8 mouse cellular contexts compared by ENCODE assay signal in genomic region chr13:96431595-96432156, GRCm38 (mm10). TPM values are rescaled to one million over a fixed set of nuclear protein-coding genes. Genes with fewer than 3 reads are reported as not detected.
DNase-seq lines count a peak whose midpoint lies in the region; ATAC-seq and TF ChIP-seq lines count a peak whose summit lies in the region.

No protein-coding gene starts in this region.

- peak; percentile 80 for ATAC-seq in cerebellum, adult (ENCODE audit: insufficient number of reproducible peaks, low FRiP score, low TSS enrichment)
- ATAC-seq in forebrain, embryonic 15.5 days (replicated peaks) = peak; percentile 81
- ATAC-seq in liver, postnatal 0 days = peak; percentile 91
- peak; percentile 84 for ATAC-seq in neural tube, embryonic 14.5 days (ENCODE audit: low read depth)

- TF ChIP-seq POLR2A in ES-Bruce4 (IDR thresholded peaks at IDR 0.05; ENCODE audit: insufficient read depth, low read length) = no peak
- TF ChIP-seq POLR2A in testis, adult 2 months (IDR thresholded peaks at IDR 0.05; ENCODE audit: control insufficient read depth, low read depth, low read length) = no peak

- TF ChIP-seq CTCF in ES-Bruce4 (IDR thresholded peaks at IDR 0.05; ENCODE audit: low read depth, low read length) = peak; percentile 90
- TF ChIP-seq CTCF in liver, postnatal 0 days (IDR thresholded peaks at IDR 0.05; ENCODE audit: low read depth) = peak; percentile 96
- TF ChIP-seq CTCF in testis, adult 2 months (IDR thresholded peaks at IDR 0.05; ENCODE audit: control insufficient read depth, insufficient read depth, insufficient replicate concordance, low read depth, low read length) = peak; percentile 71; the same call in 1 of the 2 replicates

- no peak overlapping the region for H3K27ac ChIP-seq in ES-Bruce4 (ENCODE audit: insufficient read depth, low read length)
- H3K27ac ChIP-seq in forebrain, embryonic 15.5 days (replicated peaks) = no peak overlapping the region
- H3K27ac ChIP-seq in liver, postnatal 0 days (ENCODE audit: low read depth) = peak overlapping the region; percentile 71; the same call in 1 of the 2 replicates
- H3K27ac ChIP-seq in neural tube, embryonic 14.5 days (ENCODE audit: low read depth, low read length) = no peak overlapping the region
- no peak overlapping the region for H3K27ac ChIP-seq in testis, adult 2 months (ENCODE audit: control insufficient read depth, insufficient read depth, low read depth, low read length)

- DNase-seq in heart, postnatal 14 days = peak; percentile 90 to 94
- DNase-seq in large intestine, adult 2 months (ENCODE audit: low read depth, low spot score) = peak; percentile 94
- peak; percentile 91 for DNase-seq in liver, postnatal 0 days

- intact Hi-C loops in heart, postnatal 14 days (cut with DNase I) = loop anchor here (1.0 kb wide), 1 partner anchor 163 kb away; no protein-coding TSS in a partner anchor

- H3K4me3 ChIP-seq in ES-Bruce4 (ENCODE audit: low read depth, low read length) = no peak overlapping the region
- H3K4me3 ChIP-seq in forebrain, embryonic 15.5 days = no peak overlapping the region
- no peak overlapping the region for H3K4me3 ChIP-seq in liver, postnatal 0 days (ENCODE audit: low read depth, low read length)
- no peak overlapping the region for H3K4me3 ChIP-seq in neural tube, embryonic 14.5 days (ENCODE audit: low read depth, low read length)
- H3K4me3 ChIP-seq in testis, adult 2 months (ENCODE audit: control insufficient read depth, low read depth, low read length) = no peak overlapping the region

- H3K4me2 ChIP-seq in forebrain, embryonic 15.5 days (replicated peaks) = no peak overlapping the region
- H3K4me2 ChIP-seq in liver, postnatal 0 days (ENCODE audit: low read depth, low read length) = peak overlapping the region; percentile 33; the same call in 1 of the 2 replicates
- no peak overlapping the region for H3K4me2 ChIP-seq in neural tube, embryonic 14.5 days (ENCODE audit: low read depth, low read length)

- WGBS in forebrain, embryonic 15.5 days = 42% methylated on average over 12 of the region's 12 CpGs
- WGBS in large intestine, adult 2 months = 27% methylated on average over 12 of the region's 12 CpGs
- WGBS in liver, postnatal 0 days (ENCODE audit: insufficient replicate concordance) = 33% methylated on average over 12 of the region's 12 CpGs
- 42% methylated on average over 12 of the region's 12 CpGs for WGBS in neural tube, embryonic 14.5 days

- no peaks in the 10 kb centered on the region for H3K4me1 ChIP-seq in ES-Bruce4 (ENCODE audit: control insufficient read depth, insufficient read depth, low read length)
- peaks cover 6% of the 10 kb centered on the region; the same call in 1 of the 2 replicates for H3K4me1 ChIP-seq in forebrain, embryonic 15.5 days
- peaks cover 25% of the 10 kb centered on the region for H3K4me1 ChIP-seq in liver, postnatal 0 days (ENCODE audit: insufficient read depth)
- H3K4me1 ChIP-seq in neural tube, embryonic 14.5 days (ENCODE audit: control insufficient read depth, insufficient read depth, low read length) = no peaks in the 10 kb centered on the region
- no peaks in the 10 kb centered on the region; the same call in 1 of the 2 replicates for H3K4me1 ChIP-seq in testis, adult 2 months (ENCODE audit: control insufficient read depth, insufficient read depth, low read length)

- no peaks in the 10 kb centered on the region for H3K27me3 ChIP-seq in ES-Bruce4 (ENCODE audit: control insufficient read depth, insufficient read depth, low read length, poor library complexity, severe bottlenecking)
- no peaks in the 10 kb centered on the region for H3K27me3 ChIP-seq in forebrain, embryonic 15.5 days
- H3K27me3 ChIP-seq in liver, postnatal 0 days (ENCODE audit: insufficient read depth, low read length) = no peaks in the 10 kb centered on the region
- no peaks in the 10 kb centered on the region for H3K27me3 ChIP-seq in neural tube, embryonic 14.5 days (ENCODE audit: control insufficient read depth, insufficient read depth, low read length)
- H3K27me3 ChIP-seq in testis, adult 2 months (ENCODE audit: control insufficient read depth, insufficient read depth, low read length) = no peaks in the 10 kb centered on the region

- no peak overlapping the region for H3K9ac ChIP-seq in ES-Bruce4 (ENCODE audit: low read depth, poor library complexity, severe bottlenecking)
- H3K9ac ChIP-seq in forebrain, embryonic 15.5 days (replicated peaks) = no peak overlapping the region
- H3K9ac ChIP-seq in liver, postnatal 0 days (replicated peaks) = no peak overlapping the region
- no peak overlapping the region for H3K9ac ChIP-seq in neural tube, embryonic 14.5 days (replicated peaks; ENCODE audit: low read depth, low read length)

- TF ChIP-seq EP300 in ES-Bruce4 (IDR thresholded peaks at IDR 0.05; ENCODE audit: insufficient read depth, low read depth, low read length) = no peak
- TF ChIP-seq EP300 in liver, postnatal 0 days (IDR thresholded peaks at IDR 0.05; ENCODE audit: low read depth) = no peak

- H3K9me3 ChIP-seq in ES-Bruce4 (replicated peaks; ENCODE audit: control insufficient read depth, insufficient read depth, low read length, poor library complexity, severe bottlenecking) = no peaks in the 10 kb centered on the region
- no peaks in the 10 kb centered on the region for H3K9me3 ChIP-seq in forebrain, embryonic 15.5 days
- no peaks in the 10 kb centered on the region for H3K9me3 ChIP-seq in liver, postnatal 0 days (ENCODE audit: low read length)
- no peaks in the 10 kb centered on the region for H3K9me3 ChIP-seq in neural tube, embryonic 14.5 days (ENCODE audit: control insufficient read depth, low read length)

- H3K36me3 ChIP-seq in ES-Bruce4 (ENCODE audit: control insufficient read depth, insufficient read depth, low read length, poor library complexity, severe bottlenecking) = no peaks in the 10 kb centered on the region
- H3K36me3 ChIP-seq in forebrain, embryonic 15.5 days = no peaks in the 10 kb centered on the region
- H3K36me3 ChIP-seq in liver, postnatal 0 days (replicated peaks; ENCODE audit: insufficient read depth, low read length) = no peaks in the 10 kb centered on the region
- no peaks in the 10 kb centered on the region for H3K36me3 ChIP-seq in neural tube, embryonic 14.5 days (ENCODE audit: control insufficient read depth, insufficient read depth, low read length)
- H3K36me3 ChIP-seq in testis, adult 2 months (ENCODE audit: control insufficient read depth, insufficient read depth, low read length) = no peaks in the 10 kb centered on the region

RNA-seq across cellular contexts. Expression of gene Ankdd1b, which starts 39.3 kb away (rescaled TPM):
- polyA plus RNA-seq in ES-Bruce4 (2011; ENCODE audit: insufficient read depth, insufficient read length, low read depth, missing spikeins) = not detected in 2 replicates
- polyA plus RNA-seq in forebrain, embryonic 15.5 days (2015; fragmentation: Nextera tagmentation; extraction: Ambion mirVana) = not detected in 2 replicates
- total RNA-seq in heart, postnatal 14 days (2021) = under 1 TPM; 0.24 to 0.29 TPM
- 0.11 and 0.25 TPM in 2 replicates for polyA plus RNA-seq in large intestine, adult 2 months (2012; rRNA removed)
- polyA plus RNA-seq in liver, postnatal 0 days (2015; fragmentation: Nextera tagmentation; extraction: Ambion mirVana) = not detected in 2 replicates
- polyA plus RNA-seq in neural tube, embryonic 14.5 days (2014; fragmentation: Nextera tagmentation; extraction: Ambion mirVana) = not detected in 2 replicates
- 0.17 and 0.99 TPM in 2 replicates for polyA plus RNA-seq in testis, adult 2 months (2012; rRNA removed)

RNA-seq across cellular contexts. Expression of gene Poc5, which starts 43.6 kb away (rescaled TPM):
- polyA plus RNA-seq in ES-Bruce4 (2011; ENCODE audit: insufficient read depth, insufficient read length, low read depth, missing spikeins) = 18.9 and 19.5 TPM in 2 replicates
- polyA plus RNA-seq in forebrain, embryonic 15.5 days (2015; fragmentation: Nextera tagmentation; extraction: Ambion mirVana) = 26.2 and 27.1 TPM in 2 replicates
- 10 to 100 TPM; 12.4 to 13.8 TPM for total RNA-seq in heart, postnatal 14 days (2021)
- 3.9 and 4.3 TPM in 2 replicates for polyA plus RNA-seq in large intestine, adult 2 months (2012; rRNA removed)
- 3.7 and 4.2 TPM in 2 replicates for polyA plus RNA-seq in liver, postnatal 0 days (2015; fragmentation: Nextera tagmentation; extraction: Ambion mirVana)
- 25.8 and 28.0 TPM in 2 replicates for polyA plus RNA-seq in neural tube, embryonic 14.5 days (2014; fragmentation: Nextera tagmentation; extraction: Ambion mirVana)
- polyA plus RNA-seq in testis, adult 2 months (2012; rRNA removed) = 16.2 and 16.6 TPM in 2 replicates

RNA-seq across cellular contexts. Expression of gene Gm17622, which starts 58.9 kb away (rescaled TPM):
- polyA plus RNA-seq in ES-Bruce4 (2011; ENCODE audit: insufficient read depth, insufficient read length, low read depth, missing spikeins) = not detected in 2 replicates
- polyA plus RNA-seq in forebrain, embryonic 15.5 days (2015; fragmentation: Nextera tagmentation; extraction: Ambion mirVana) = not detected in 2 replicates
- total RNA-seq in heart, postnatal 14 days (2021) = not detected
- not detected in 2 replicates for polyA plus RNA-seq in large intestine, adult 2 months (2012; rRNA removed)
- polyA plus RNA-seq in liver, postnatal 0 days (2015; fragmentation: Nextera tagmentation; extraction: Ambion mirVana) = not detected in 2 replicates
- not detected in 2 replicates for polyA plus RNA-seq in neural tube, embryonic 14.5 days (2014; fragmentation: Nextera tagmentation; extraction: Ambion mirVana)
- not detected in 2 replicates for polyA plus RNA-seq in testis, adult 2 months (2012; rRNA removed)
